Mouse (Mus musculus) liver, adult 10 weeks (tissue): ENCODE measurements around the gene Olfr1391. TPM values are rescaled to one million over a fixed set of nuclear protein-coding genes. Genes with fewer than 3 reads are reported as not detected.

Experiments
- polyA plus RNA-seq: library from polyadenylated mRNA; stranded (reverse); fragments of 350-450 nt; fragmentation: Illumina TruSeq; extraction: RNeasy Lipid Tissue Mini Kit (QIAGEN cat#74804); gene quantifications from one replicate; pipeline ENCODE4 v1.2.3, GENCODE M21; 2014; ENCODE audit warnings: low read depth, low replicate concordance

The Olfr1391 gene
- not detected for polyA plus RNA-seq

DNA sequence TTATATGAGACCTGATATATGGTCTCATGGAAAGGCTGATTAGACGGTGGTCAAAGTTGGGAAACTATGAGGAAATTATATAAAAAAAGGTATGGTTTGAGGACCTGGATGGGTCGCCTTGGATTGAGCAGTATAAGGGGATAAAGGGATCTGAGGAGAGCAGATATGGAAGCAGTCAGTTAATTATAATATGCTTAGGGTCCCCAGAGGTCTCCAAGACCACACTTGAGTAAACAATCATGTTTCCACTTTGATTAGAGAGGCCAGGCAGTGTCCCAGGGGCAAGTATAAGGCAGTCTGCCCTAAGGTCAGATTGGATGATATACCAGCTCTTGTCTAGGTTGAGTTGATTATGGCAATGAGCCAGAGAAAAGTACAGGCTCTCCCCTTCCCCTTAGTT lies at the start of gene Olfr1391:
Olfr1391 (plus strand) TSS at position 301 of the 400 bp plus-strand sequence.

DNA sequence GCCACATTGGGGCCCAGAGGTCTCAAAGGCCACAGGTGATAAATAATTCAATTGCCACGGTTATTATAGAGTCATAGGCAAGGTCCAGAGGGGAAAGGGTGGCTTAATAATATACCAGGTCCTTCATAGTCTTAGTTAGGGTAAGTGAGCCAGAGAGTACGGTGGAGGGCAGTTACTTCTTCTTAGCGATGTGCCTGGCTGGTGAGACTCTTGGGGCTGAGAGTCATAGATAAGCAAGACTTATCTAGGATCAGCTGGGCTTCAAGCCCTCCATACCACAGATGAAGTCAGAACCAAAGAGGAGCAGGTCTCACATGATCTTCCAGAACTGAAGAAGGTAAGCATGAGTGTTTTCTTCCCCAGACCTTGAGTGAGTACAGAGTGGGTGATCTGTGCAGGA lies 44.3 kb upstream of the Olfr1391 start, which contains the start of gene Olfr1393:
Olfr1393 (plus strand) TSS at position 83 of the 400 bp plus-strand sequence.

GRCm38 (mm10) chr11:49284982-49285381 lies 37.6 kb upstream of the Olfr1391 start, which contains the start of gene Olfr1392:
Gene Olfr1392, plus strand, starts transcription at chr11:49285282.

GRCm38 (mm10) chr11:49304441-49304840 lies 18.1 kb upstream of the Olfr1391 start, which contains the start of gene Olfr10:
Gene Olfr10, plus strand, starts transcription at chr11:49304741.

DNA sequence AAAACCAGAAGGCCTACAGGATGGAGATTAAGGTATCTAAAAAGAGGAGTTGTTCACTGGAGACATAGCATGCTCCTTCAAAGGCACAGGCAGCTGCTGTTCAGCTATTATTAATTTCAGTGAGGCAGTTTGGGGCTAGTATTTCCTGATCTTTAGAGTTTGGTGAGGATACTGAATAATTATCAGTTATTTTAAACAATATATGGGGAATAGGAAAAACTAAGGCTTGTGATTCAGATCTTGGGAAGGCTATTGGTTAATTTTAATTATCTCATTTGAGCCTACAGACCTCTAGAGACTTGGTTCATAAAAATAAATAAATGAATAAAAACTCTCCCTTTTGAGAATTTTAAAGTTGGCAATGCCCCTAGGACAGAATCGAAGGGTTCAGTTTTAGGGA lies 12.3 kb downstream of the Olfr1391 start, which contains the start of gene Olfr1390:
Olfr1390 (plus strand) TSS at position 301 of the 400 bp plus-strand sequence.

Other genes with a start within 250 kb of the Olfr1391 start
- 51.2 TPM for gene Ifi47, start 246.2 kb upstream of the Olfr1391 start, polyA plus RNA-seq
- 0.19 TPM for gene Olfr1396, start 207.9 kb upstream of the Olfr1391 start, polyA plus RNA-seq
- gene Olfr1395, start 180.5 kb upstream of the Olfr1391 start, polyA plus RNA-seq: not detected
- gene Olfr1394, start 168.4 kb upstream of the Olfr1391 start, polyA plus RNA-seq: not detected
- gene Btnl9, start 135.6 kb upstream of the Olfr1391 start, polyA plus RNA-seq: 5.2 TPM
- gene Zfp62, start 119.5 kb upstream of the Olfr1391 start, polyA plus RNA-seq: 38.5 TPM
- gene Mgat1, start 78.6 kb upstream of the Olfr1391 start, polyA plus RNA-seq: 30.2 TPM
- 0.48 TPM for gene Olfr1393, start 44.4 kb upstream of the Olfr1391 start, polyA plus RNA-seq
- not detected for gene Olfr1392, start 37.5 kb upstream of the Olfr1391 start, polyA plus RNA-seq
- gene Olfr10, start 18.0 kb upstream of the Olfr1391 start, polyA plus RNA-seq: not detected
- not detected for gene Olfr1390, start 12.4 kb downstream of the Olfr1391 start, polyA plus RNA-seq
- gene Olfr1389, start 100.3 kb downstream of the Olfr1391 start, polyA plus RNA-seq: not detected
- gene Olfr1388, start 113.9 kb downstream of the Olfr1391 start, polyA plus RNA-seq: not detected
- not detected for gene Olfr1387, start 132.6 kb downstream of the Olfr1391 start, polyA plus RNA-seq
- gene Olfr1386, start 142.3 kb downstream of the Olfr1391 start, polyA plus RNA-seq: not detected
- not detected for gene Olfr1385, start 166.3 kb downstream of the Olfr1391 start, polyA plus RNA-seq
- gene Olfr1384, start 184.0 kb downstream of the Olfr1391 start, polyA plus RNA-seq: not detected
- gene Olfr1383, start 196.9 kb downstream of the Olfr1391 start, polyA plus RNA-seq: not detected
- gene Olfr1382, start 205.5 kb downstream of the Olfr1391 start, polyA plus RNA-seq: not detected
- not detected for gene Olfr1381, start 220.7 kb downstream of the Olfr1391 start, polyA plus RNA-seq
- not detected for gene Olfr1380, start 234.1 kb downstream of the Olfr1391 start, polyA plus RNA-seq